Mouse (Mus musculus): ENCODE measurements around the gene Chd8. TPM values are rescaled to one million over a fixed set of nuclear protein-coding genes. Genes with fewer than 3 reads are reported as not detected.
A peak's percentile ranks its signal among the peaks of the same experiment; 100 is the strongest.

Gene Chd8
- polyA plus RNA-seq, 3 experiments from 2014 or later: 61.5 to 84.9 (median 76.6) TPM

GRCm38 (mm10) chr14:52198141-52198540, 59.4 kb downstream of the Chd8 start:
- no peak for ATAC-seq

- ATAC-seq: peak; percentile 87
These were observed 60.3 kb downstream of the Chd8 start, which contains the start of gene Supt16 for GRCm38 (mm10) chr14:52197156-52197878. Gene Supt16 (minus strand): TSS chr14:52197416.

GRCm38 (mm10) chr14:52196230-52197155, 61.1 kb downstream of the Chd8 start:
- ATAC-seq: no peak

- no peak for ATAC-seq
These were observed 61.9 kb downstream of the Chd8 start for GRCm38 (mm10) chr14:52195691-52196090.

- ATAC-seq: peak; percentile 73
These were observed 66.7 kb downstream of the Chd8 start for GRCm38 (mm10) chr14:52190740-52191359.

- ATAC-seq: no peak
These were observed 68.1 kb downstream of the Chd8 start for GRCm38 (mm10) chr14:52189519-52189918.

- no peak for ATAC-seq
These were observed 68.8 kb downstream of the Chd8 start for GRCm38 (mm10) chr14:52188788-52189187.

GRCm38 (mm10) chr14:52166571-52166970, 91.0 kb downstream of the Chd8 start:
- peak; percentile 50 for ATAC-seq

GRCm38 (mm10) chr14:52160911-52161310, 96.7 kb downstream of the Chd8 start:
- no peak for ATAC-seq

GRCm38 (mm10) chr14:52155008-52155407, 102.6 kb downstream of the Chd8 start:
- no peak for ATAC-seq

- ATAC-seq: no peak
These were observed 105.0 kb downstream of the Chd8 start for GRCm38 (mm10) chr14:52152613-52153012.

GRCm38 (mm10) chr14:52152179-52152578, 105.4 kb downstream of the Chd8 start:
- no peak for ATAC-seq

- ATAC-seq: no peak
These were observed 107.7 kb downstream of the Chd8 start for GRCm38 (mm10) chr14:52149888-52150287.

Other genes starting within 250 kb of the Chd8 start
- under 1 TPM in 1 of 3 experiments, not detected in 2; 0.87 TPM for gene Tmem253, start 242.1 kb downstream of the Chd8 start, polyA plus RNA-seq (2017; shearing (Covaris generic))
- gene Zfp219, start 237.0 kb downstream of the Chd8 start, polyA plus RNA-seq (2017; shearing (Covaris generic)): 1 to 10 TPM; 1.4 to 1.9 (median 1.6) TPM
- not detected for gene Olfr221, start 215.3 kb downstream of the Chd8 start, polyA plus RNA-seq (2017; shearing (Covaris generic))
- gene Hnrnpc, start 153.8 kb downstream of the Chd8 start, polyA plus RNA-seq (2017; shearing (Covaris generic)): 100 to 1,000 TPM; 399 to 498 (median 471) TPM
- gene Rpgrip1, start 147.1 kb downstream of the Chd8 start, polyA plus RNA-seq (2017; shearing (Covaris generic)): 100 to 1,000 TPM in 1 of 3 experiments, 10 to 100 TPM in 2; 79.7 to 117 (median 94.9) TPM
- gene Supt16, start 60.4 kb downstream of the Chd8 start, polyA plus RNA-seq (2017; shearing (Covaris generic)): 10 to 100 TPM; 44.2 to 48.2 (median 46.3) TPM
- gene Tox4, start 21.4 kb upstream of the Chd8 start, polyA plus RNA-seq (2017; shearing (Covaris generic)): 10 to 100 TPM; 72.4 to 95.3 (median 75.9) TPM
- 10 to 100 TPM; 17.2 to 25.9 (median 23.6) TPM for gene Rab2b, start 21.8 kb upstream of the Chd8 start, polyA plus RNA-seq (2017; shearing (Covaris generic))
- 10 to 100 TPM; 37.5 to 63.7 (median 40.4) TPM for gene Mettl3, start 47.3 kb upstream of the Chd8 start, polyA plus RNA-seq (2017; shearing (Covaris generic))
- gene Sall2, start 71.0 kb upstream of the Chd8 start, polyA plus RNA-seq (2017; shearing (Covaris generic)): 1 to 10 TPM; 1.5 to 4.4 (median 3.9) TPM
- not detected for gene Olfr1513, start 98.6 kb upstream of the Chd8 start, polyA plus RNA-seq (2017; shearing (Covaris generic))
- gene Olfr1512, start 121.4 kb upstream of the Chd8 start, polyA plus RNA-seq (2017; shearing (Covaris generic)): not detected
- gene Olfr1511, start 139.6 kb upstream of the Chd8 start, polyA plus RNA-seq (2017; shearing (Covaris generic)): not detected
- under 1 TPM in 1 of 3 experiments, not detected in 2; 0.17 TPM for gene Olfr1510, start 156.6 kb upstream of the Chd8 start, polyA plus RNA-seq (2017; shearing (Covaris generic))
- not detected for gene Olfr1509, start 185.2 kb upstream of the Chd8 start, polyA plus RNA-seq (2017; shearing (Covaris generic))
- gene Olfr1508, start 209.7 kb upstream of the Chd8 start, polyA plus RNA-seq (2017; shearing (Covaris generic)): not detected
- under 1 TPM in 1 of 3 experiments, not detected in 2; 0.63 TPM for gene Olfr1507, start 238.0 kb upstream of the Chd8 start, polyA plus RNA-seq (2017; shearing (Covaris generic))

All from inflammation-experienced regulatory T-cells, adult 6 months (primary cell).